Mouse (Mus musculus): ENCODE data around the gene Aox1.

DNA sequence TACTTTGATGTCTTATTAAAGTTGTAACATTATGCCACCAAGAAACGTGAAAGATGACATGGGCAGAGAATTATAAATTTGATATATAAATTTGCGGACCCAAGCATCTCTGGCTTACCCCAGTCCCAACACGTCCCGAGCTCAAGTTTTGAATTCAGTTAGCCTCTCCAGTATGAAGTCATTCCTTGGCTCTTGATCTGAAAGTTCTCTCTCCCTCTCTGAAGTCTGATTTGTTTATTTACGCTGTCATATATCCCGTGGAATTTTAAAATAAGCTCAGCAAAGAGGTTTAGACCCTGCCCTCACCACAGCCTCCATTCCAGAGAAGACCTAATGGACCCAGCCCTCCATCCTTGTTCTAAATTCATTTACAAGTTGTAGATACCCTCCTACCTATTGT is 39.5 kb downstream of the Aox1 start:
- no peak for TF ChIP-seq CTCF (IDR thresholded peaks at IDR 0.05; ENCODE audit: low read depth)
- TF ChIP-seq EP300 (optimal IDR thresholded peaks at IDR 0.05) = no peak

All from stomach, postnatal 0 days (tissue).